Mouse (Mus musculus) lung, embryonic 16.5 days (tissue): ENCODE data around the gene Pgpep1. TPM values are rescaled to one million over a fixed set of nuclear protein-coding genes. Genes with fewer than 3 reads are reported as not detected.

Experiments used
- ATAC-seq: fragments of 200-750 bp; cut with Nextera tagmentation; 2 replicates; pipeline ENCODE4 v1.8.0; 2017; ENCODE audit warnings: low read depth, mild to moderate bottlenecking, moderate library complexity
- H3K27ac ChIP-seq: fragments of 300-500 bp; sonication (generic); 2 replicates; pipeline ENCODE4 v1.5.1; 2014; ENCODE audit warnings: mild to moderate bottlenecking, control low read depth, low read length
- H3K27me3 ChIP-seq: fragments of 300-500 bp; sonication (generic); 2 replicates; pipeline ENCODE4 v1.6.1; 2014; ENCODE audit warnings: low read depth, low read length, mixed read lengths; ENCODE audit not compliant: control insufficient read depth, insufficient read depth
- H3K36me3 ChIP-seq: fragments of 300-500 bp; sonication (generic); 2 replicates; pipeline ENCODE4 v1.6.1; 2014; ENCODE audit warnings: low read length; ENCODE audit not compliant: control insufficient read depth, insufficient read depth
- H3K4me1 ChIP-seq: fragments of 300-500 bp; sonication (generic); replicated peaks from 2 replicates; pipeline ENCODE4 v1.6.1; 2014; ENCODE audit warnings: low read length, mixed read lengths; ENCODE audit not compliant: control insufficient read depth, insufficient read depth
- H3K4me2 ChIP-seq: fragments of 300-500 bp; sonication (generic); 2 replicates; pipeline ENCODE4 v1.6.1; 2014; ENCODE audit warnings: low read depth, low read length, control low read depth
- H3K4me3 ChIP-seq: fragments of 300-500 bp; sonication (generic); 2 replicates; pipeline ENCODE4 v1.5.1; 2014; ENCODE audit warnings: mild to moderate bottlenecking, low read length, control low read depth
- H3K9ac ChIP-seq: fragments of 300-500 bp; sonication (generic); 2 replicates; pipeline ENCODE4 v1.6.1; 2014; ENCODE audit warnings: low read length, control low read depth
- H3K9me3 ChIP-seq: fragments of 300-500 bp; sonication (generic); 2 replicates; pipeline ENCODE4 v1.6.1; 2016; ENCODE audit warnings: low read length; ENCODE audit not compliant: control insufficient read depth
- WGBS: fragments of 180-500 bp; shearing (Covaris S2); extraction: QIAGEN DNeasy Blood & Tissue Kit; methylation state at CpG from one replicate; pipeline ENCODE4 v1.1.7; 2014; 5-methylcytosine and 5-hydroxymethylcytosine counted together
- polyA plus RNA-seq: library from polyadenylated mRNA; unstranded; fragments of >200 nt; fragmentation: Nextera tagmentation; extraction: Ambion mirVana; gene quantifications from 2 replicates; pipeline ENCODE4 v1.2.1, GENCODE M21; 2015

Gene Pgpep1
- polyA plus RNA-seq: 43.6 and 46.7 TPM in 2 replicates

DNA sequence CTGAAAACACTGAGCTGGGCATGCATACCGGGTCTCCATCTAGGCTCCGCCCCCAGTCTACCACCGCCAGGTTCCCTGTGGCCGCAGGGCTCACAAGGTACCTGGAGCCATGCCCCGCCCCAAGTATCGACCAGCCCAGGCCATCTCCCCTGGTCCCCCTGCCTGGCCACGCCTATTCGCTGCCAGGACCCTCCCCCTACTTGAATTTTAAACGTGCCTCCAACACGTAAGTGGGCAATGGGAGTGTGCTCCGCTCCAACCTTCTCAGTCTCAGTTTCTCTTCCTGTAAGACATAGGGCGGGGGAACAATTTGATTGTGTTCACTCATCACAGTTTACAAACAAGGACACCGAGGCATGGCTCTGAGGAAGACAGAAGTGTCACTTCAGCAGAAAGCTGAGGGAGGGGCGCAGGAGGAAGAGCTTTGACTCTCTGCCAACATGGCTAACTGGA is at the start of gene Pgpep1:
Gene Pgpep1, minus strand, starts transcription at position 116 of the 453 bp plus-strand sequence.
- peak within 1 kb of the TSS; percentile 82 for H3K4me3 ChIP-seq
- H3K4me2 ChIP-seq: peak within 1 kb of the TSS; percentile 89
- peak; percentile 75 for ATAC-seq
- no peaks in the 10 kb centered on the region for H3K27me3 ChIP-seq
- H3K9ac ChIP-seq: peak within 1 kb of the TSS; percentile 92
- H3K27ac ChIP-seq: peak within 1 kb of the TSS; percentile 86
- no peaks in the 10 kb centered on the region for H3K9me3 ChIP-seq
- H3K4me1 ChIP-seq: peaks cover 13% of the 10 kb centered on the region
- 4% methylated on average over 14 of the region's 14 CpGs for WGBS
- H3K36me3 ChIP-seq: peaks cover 12% of the 10 kb centered on the region

DNA sequence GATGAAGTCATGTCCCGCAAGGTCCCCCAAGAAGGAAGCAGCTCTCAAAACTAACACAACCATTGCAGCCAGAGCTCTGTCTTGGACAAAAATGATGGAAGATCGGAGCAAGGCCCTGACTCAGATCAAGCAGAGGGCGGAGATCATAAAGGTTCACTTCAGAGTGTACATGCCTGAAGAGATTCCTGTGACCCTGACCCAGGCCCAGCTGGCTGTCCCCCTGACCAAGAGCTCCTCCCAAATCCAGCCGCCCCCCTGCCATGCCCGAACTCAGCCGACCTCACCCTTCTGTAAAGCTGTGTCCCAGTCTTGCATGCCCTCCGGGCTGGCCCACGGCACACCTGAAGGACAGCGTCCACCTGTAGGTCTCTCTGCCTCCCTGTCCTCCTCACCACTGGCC is 49.6 kb upstream of the Pgpep1 start:
- H3K4me3 ChIP-seq: no peak overlapping the region
- no peak overlapping the region for H3K9ac ChIP-seq
- no peak overlapping the region for H3K4me2 ChIP-seq
- no peaks in the 10 kb centered on the region for H3K36me3 ChIP-seq
- no peak overlapping the region for H3K27ac ChIP-seq
- WGBS: 84% methylated on average over 9 of the region's 9 CpGs
- H3K9me3 ChIP-seq: no peaks in the 10 kb centered on the region
- H3K4me1 ChIP-seq: no peaks in the 10 kb centered on the region
- ATAC-seq: no peak
- no peaks in the 10 kb centered on the region for H3K27me3 ChIP-seq

GRCm38 (mm10) chr8:70708281-70708680 is 48.1 kb upstream of the Pgpep1 start:
- Histone ChIP-seq H3K9ac (no peak overlapping the region), H3K36me3 (no peaks in the 10 kb centered on the region), H3K4me3 (no peak overlapping the region), H3K27me3 (no peaks in the 10 kb centered on the region), H3K27ac (no peak overlapping the region), H3K4me1 (no peaks in the 10 kb centered on the region), H3K4me2 (no peak overlapping the region), H3K9me3 (no peaks in the 10 kb centered on the region)
- no peak for ATAC-seq
- 85% methylated on average over 14 of the region's 14 CpGs for WGBS

DNA sequence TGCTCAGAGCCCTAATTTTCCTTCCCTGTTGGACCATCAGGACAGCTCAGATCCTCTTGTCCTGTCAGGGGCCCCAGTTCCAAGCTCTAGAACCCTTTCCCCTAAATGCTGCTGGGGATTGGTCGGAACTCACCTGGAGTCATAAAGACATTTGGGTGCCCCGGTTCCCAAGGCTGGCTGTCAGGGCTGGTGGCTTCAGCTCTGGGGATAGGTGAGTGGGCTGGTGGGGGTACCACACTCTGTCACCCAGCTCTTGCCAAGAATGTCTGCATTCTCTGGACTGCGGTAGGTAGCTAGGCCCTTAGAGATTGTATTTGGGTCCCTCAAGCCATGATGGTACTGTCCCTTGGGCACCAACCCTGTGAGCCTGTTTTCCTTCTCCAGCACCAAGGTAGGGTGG is 43.1 kb upstream of the Pgpep1 start, which contains the start of gene Iqcn:
Gene Iqcn, plus strand, starts transcription at position 171 of the 400 bp plus-strand sequence.
- no peak for ATAC-seq
- Histone ChIP-seq H3K36me3 (peaks cover 6% of the 10 kb centered on the region; the same call in 1 of the 2 replicates), H3K27ac (no peak within 1 kb of the TSS), H3K27me3 (no peaks in the 10 kb centered on the region), H3K4me1 (peaks cover 14% of the 10 kb centered on the region), H3K9ac (no peak within 1 kb of the TSS), H3K4me3 (no peak within 1 kb of the TSS), H3K9me3 (no peaks in the 10 kb centered on the region), H3K4me2 (no peak within 1 kb of the TSS)
- WGBS: 86% methylated on average over 3 of the region's 3 CpGs

- Histone ChIP-seq H3K9me3 (no peaks in the 10 kb centered on the region), H3K4me2 (no peak overlapping the region), H3K27ac (no peak overlapping the region), H3K27me3 (no peaks in the 10 kb centered on the region), H3K9ac (no peak overlapping the region), H3K4me1 (peaks cover 18% of the 10 kb centered on the region), H3K36me3 (peaks cover 6% of the 10 kb centered on the region; the same call in 1 of the 2 replicates), H3K4me3 (no peak overlapping the region)
- 66% methylated on average over 3 of the region's 3 CpGs for WGBS
- no peak for ATAC-seq
Observed at GRCm38 (mm10) chr8:70702842-70703182, 42.6 kb upstream of the Pgpep1 start.

DNA sequence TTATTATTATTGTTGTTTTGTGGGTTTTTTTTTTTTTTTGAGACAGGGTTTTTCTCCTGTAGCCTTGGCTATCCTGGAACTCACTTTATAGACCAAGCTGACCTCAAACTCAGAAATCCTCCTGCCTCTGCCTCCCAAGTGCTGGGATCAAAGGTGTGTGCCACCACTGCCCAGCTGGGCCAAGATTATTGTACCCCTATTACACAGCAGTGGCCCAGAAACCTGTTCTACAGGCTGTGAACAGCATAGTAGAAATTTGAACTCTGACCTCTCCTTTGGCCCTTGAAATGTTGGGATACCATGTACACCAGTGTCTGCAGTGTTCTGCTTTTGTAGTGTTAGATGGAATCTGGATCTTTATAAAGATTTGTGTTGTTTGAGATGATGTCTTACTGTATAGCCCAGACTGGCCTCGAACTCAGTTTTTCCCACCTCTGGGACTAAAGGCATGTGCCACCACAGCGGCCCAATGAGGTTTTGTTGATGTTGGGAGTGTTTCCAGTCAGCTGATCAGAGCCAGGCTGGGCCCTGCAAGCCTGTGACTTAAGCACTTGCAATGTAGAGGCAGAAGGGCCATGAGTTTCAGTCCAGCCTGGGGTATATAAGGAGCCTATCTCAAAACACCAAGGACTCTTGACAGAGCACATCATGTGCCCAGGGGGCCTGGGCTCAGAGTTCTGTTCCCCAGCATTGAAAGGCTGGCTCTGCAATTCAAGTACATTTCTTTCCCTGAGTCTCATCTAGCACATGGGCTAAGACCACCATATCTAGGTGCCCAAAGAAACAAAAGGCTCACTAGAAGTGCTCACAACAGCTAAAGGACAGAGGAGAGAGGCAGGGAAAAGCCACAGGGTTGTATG is 42.0 kb upstream of the Pgpep1 start:
- ATAC-seq: no peak
- Histone ChIP-seq H3K9ac (no peak overlapping the region), H3K9me3 (no peaks in the 10 kb centered on the region), H3K4me3 (no peak overlapping the region), H3K4me1 (peaks cover 24% of the 10 kb centered on the region), H3K27ac (no peak overlapping the region), H3K4me2 (no peak overlapping the region), H3K36me3 (peaks cover 6% of the 10 kb centered on the region; the same call in 1 of the 2 replicates), H3K27me3 (no peaks in the 10 kb centered on the region)
- 69% methylated on average over 2 of the region's 2 CpGs for WGBS

- no peak for ATAC-seq
- Histone ChIP-seq H3K4me3 (peak overlapping the region; percentile 95), H3K9ac (peak overlapping the region; percentile 56), H3K4me2 (peak overlapping the region; percentile 82), H3K27me3 (no peaks in the 10 kb centered on the region), H3K36me3 (peaks cover 6% of the 10 kb centered on the region; the same call in 1 of the 2 replicates), H3K9me3 (no peaks in the 10 kb centered on the region), H3K27ac (peak overlapping the region; percentile 10), H3K4me1 (peaks cover 33% of the 10 kb centered on the region)
- WGBS: 49% methylated on average over 10 of the region's 10 CpGs
Observed at GRCm38 (mm10) chr8:70701048-70701981, 41.1 kb upstream of the Pgpep1 start.

DNA sequence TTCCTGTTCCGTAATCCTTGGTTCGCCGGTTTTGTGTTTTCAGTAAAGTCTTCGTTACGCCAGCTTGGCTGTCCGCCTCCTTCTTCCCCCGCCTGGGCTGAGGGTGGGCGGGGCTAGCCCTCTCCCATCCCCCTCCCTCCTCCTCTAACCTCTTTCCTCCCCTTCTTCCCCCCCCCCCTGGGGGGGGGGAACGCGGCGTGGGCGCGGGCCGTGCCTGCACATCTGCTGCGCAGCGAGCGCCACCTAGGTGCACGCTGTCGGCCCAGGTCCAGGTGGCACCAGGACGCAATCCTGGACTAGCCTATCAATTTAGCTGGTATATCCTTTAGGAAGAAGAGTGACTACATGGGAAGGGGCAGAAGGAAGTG is 40.4 kb upstream of the Pgpep1 start:
- WGBS: under 1% methylated on average over 20 of the region's 20 CpGs
- H3K9ac ChIP-seq: peak overlapping the region; percentile 99
- H3K36me3 ChIP-seq: peaks cover 6% of the 10 kb centered on the region; the same call in 1 of the 2 replicates
- peak overlapping the region; percentile 82 for H3K4me2 ChIP-seq
- no peaks in the 10 kb centered on the region for H3K27me3 ChIP-seq
- H3K4me3 ChIP-seq: peak overlapping the region; percentile 95
- peak overlapping the region; percentile 97 for H3K27ac ChIP-seq
- ATAC-seq: peak; percentile 5
- peaks cover 41% of the 10 kb centered on the region for H3K4me1 ChIP-seq
- H3K9me3 ChIP-seq: no peaks in the 10 kb centered on the region
